Mouse (Mus musculus): ENCODE measurements around the gene Ift43.
A peak's percentile ranks its signal among the peaks of the same experiment; 100 is the strongest.

Gene Ift43

GRCm38 (mm10) chr12:86129696-86130095 is 47.4 kb downstream of the Ift43 start:
- no peak for DNase-seq (ENCODE audit: low spot score)

GRCm38 (mm10) chr12:86132799-86133198 is 50.5 kb downstream of the Ift43 start:
- peak; percentile 71 for DNase-seq (ENCODE audit: low spot score)

- no peak for DNase-seq (ENCODE audit: low spot score)
These were observed 53.4 kb downstream of the Ift43 start for GRCm38 (mm10) chr12:86135691-86136090.

GRCm38 (mm10) chr12:86138696-86139095 is 56.4 kb downstream of the Ift43 start:
- no peak for DNase-seq (ENCODE audit: low spot score)

GRCm38 (mm10) chr12:86142389-86142788 is 60.0 kb downstream of the Ift43 start:
- DNase-seq (ENCODE audit: low spot score), result no peak

- no peak for DNase-seq (ENCODE audit: low spot score)
These were observed 63.9 kb downstream of the Ift43 start for GRCm38 (mm10) chr12:86146246-86146645.

- DNase-seq (ENCODE audit: low spot score), result no peak
These were observed 65.9 kb downstream of the Ift43 start for GRCm38 (mm10) chr12:86148271-86148670.

- DNase-seq (ENCODE audit: low spot score), result no peak
These were observed 66.7 kb downstream of the Ift43 start for GRCm38 (mm10) chr12:86149087-86149486.

- no peak for DNase-seq (ENCODE audit: low spot score)
These were observed 69.6 kb downstream of the Ift43 start for GRCm38 (mm10) chr12:86151941-86152340.

- DNase-seq (ENCODE audit: low spot score), result no peak
These were observed 71.0 kb downstream of the Ift43 start for GRCm38 (mm10) chr12:86153213-86153957.

GRCm38 (mm10) chr12:86155176-86155575 is 72.8 kb downstream of the Ift43 start:
- DNase-seq (ENCODE audit: low spot score), result no peak

- DNase-seq (ENCODE audit: low spot score), result no peak
These were observed 74.8 kb downstream of the Ift43 start for GRCm38 (mm10) chr12:86157166-86157565.

GRCm38 (mm10) chr12:86157894-86158444 is 75.6 kb downstream of the Ift43 start:
- peak; percentile 18 for DNase-seq (ENCODE audit: low spot score)

GRCm38 (mm10) chr12:86158689-86159483 is 76.5 kb downstream of the Ift43 start:
- no peak for DNase-seq (ENCODE audit: low spot score)

- DNase-seq (ENCODE audit: low spot score), result no peak
These were observed 79.1 kb downstream of the Ift43 start for GRCm38 (mm10) chr12:86161436-86161835.

- no peak for DNase-seq (ENCODE audit: low spot score)
These were observed 79.6 kb downstream of the Ift43 start for GRCm38 (mm10) chr12:86161942-86162341.

- no peak for DNase-seq (ENCODE audit: low spot score)
These were observed 80.8 kb downstream of the Ift43 start for GRCm38 (mm10) chr12:86162890-86163816.

GRCm38 (mm10) chr12:86166244-86166643 is 83.9 kb downstream of the Ift43 start:
- no peak for DNase-seq (ENCODE audit: low spot score)

GRCm38 (mm10) chr12:86167075-86167474 is 84.7 kb downstream of the Ift43 start:
- no peak for DNase-seq (ENCODE audit: low spot score)

- no peak for DNase-seq (ENCODE audit: low spot score)
These were observed 86.4 kb downstream of the Ift43 start for GRCm38 (mm10) chr12:86168712-86169111.

GRCm38 (mm10) chr12:86169195-86169594 is 86.9 kb downstream of the Ift43 start:
- DNase-seq (ENCODE audit: low spot score), result no peak

- DNase-seq (ENCODE audit: low spot score), result peak; percentile 14
These were observed 91.0 kb downstream of the Ift43 start for GRCm38 (mm10) chr12:86173314-86173713.
